Mouse (Mus musculus) heart, embryonic 11.5 days (tissue): ENCODE measurements at regions not wholly inside any gene's neighbourhood (a gene's known extent, or its start where the extent isn't known, plus 50 kb on each side); places are given as distances from the start of the nearest gene placed in this dataset.

Source experiments
- ATAC-seq: fragments of 200-750 bp; cut with Nextera tagmentation; replicated peaks from 2 replicates; pipeline ENCODE4 v1.8.0; 2017; ENCODE audit warnings: moderate library complexity; ENCODE audit not compliant: insufficient number of reproducible peaks, low FRiP score, low TSS enrichment
- H3K27ac ChIP-seq: fragments of 300-500 bp; sonication (generic); 2 replicates; pipeline ENCODE4 v1.5.1; 2014; ENCODE audit warnings: mild to moderate bottlenecking, low read depth, low read length
- H3K27me3 ChIP-seq: fragments of 300-500 bp; sonication (generic); 2 replicates; pipeline ENCODE4 v1.6.1; 2014; ENCODE audit warnings: mild to moderate bottlenecking, low read length, mixed read lengths; ENCODE audit not compliant: control insufficient read depth, insufficient read depth
- H3K36me3 ChIP-seq: fragments of 300-500 bp; sonication (generic); 2 replicates; pipeline ENCODE4 v1.6.1; 2014; ENCODE audit warnings: mild to moderate bottlenecking, low read length, moderate library complexity, mixed read lengths; ENCODE audit not compliant: control insufficient read depth, insufficient read depth
- H3K4me1 ChIP-seq: fragments of 300-500 bp; sonication (generic); 2 replicates; pipeline ENCODE4 v1.6.1; 2014; ENCODE audit warnings: low read length; ENCODE audit not compliant: control insufficient read depth, insufficient read depth
- H3K4me2 ChIP-seq: fragments of 300-500 bp; sonication (generic); 2 replicates; pipeline ENCODE4 v1.6.1; 2014; ENCODE audit warnings: mild to moderate bottlenecking, moderate library complexity
- H3K4me3 ChIP-seq: fragments of 300-500 bp; sonication (generic); 2 replicates; pipeline ENCODE4 v1.5.1; 2014; ENCODE audit warnings: low read depth, low read length
- H3K9ac ChIP-seq: fragments of 300-500 bp; sonication (generic); 2 replicates; pipeline ENCODE4 v1.6.1; 2014; ENCODE audit warnings: mild to moderate bottlenecking, low read depth, low read length, moderate library complexity
- H3K9me3 ChIP-seq: fragments of 300-500 bp; sonication (generic); replicated peaks from 2 replicates; pipeline ENCODE4 v1.6.1; 2016; ENCODE audit warnings: low read length; ENCODE audit not compliant: control insufficient read depth
- WGBS: fragments of 180-500 bp; shearing (Covaris S2); extraction: QIAGEN DNeasy Blood & Tissue Kit; methylation state at CpG from one replicate; pipeline ENCODE4 v1.1.7; 2014; ENCODE audit not compliant: insufficient replicate concordance; 5-methylcytosine and 5-hydroxymethylcytosine counted together

GRCm38 (mm10) chr6:4436439-4436838 lies 68.2 kb upstream of the Col1a2 start:
- Histone ChIP-seq H3K9me3 (no peaks in the 10 kb centered on the region), H3K4me2 (no peak overlapping the region), H3K27me3 (no peaks in the 10 kb centered on the region), H3K4me3 (no peak overlapping the region), H3K36me3 (no peaks in the 10 kb centered on the region), H3K9ac (no peak overlapping the region), H3K27ac (no peak overlapping the region), H3K4me1 (no peaks in the 10 kb centered on the region)
- 65% methylated on average over 4 of the region's 4 CpGs for WGBS
- ATAC-seq: no peak

GRCm38 (mm10) chr6:4436874-4437273 lies 67.7 kb upstream of the Col1a2 start:
- H3K36me3 ChIP-seq: no peaks in the 10 kb centered on the region
- no peak overlapping the region for H3K4me2 ChIP-seq
- no peak overlapping the region for H3K27ac ChIP-seq
- H3K4me1 ChIP-seq: no peaks in the 10 kb centered on the region
- H3K9me3 ChIP-seq: no peaks in the 10 kb centered on the region
- no peaks in the 10 kb centered on the region for H3K27me3 ChIP-seq
- no peak overlapping the region for H3K4me3 ChIP-seq
- WGBS: 60% methylated on average over 1 of the region's 1 CpGs
- no peak for ATAC-seq
- H3K9ac ChIP-seq: no peak overlapping the region

GRCm38 (mm10) chr6:4441618-4442167 lies 62.9 kb upstream of the Col1a2 start:
- WGBS: 58% methylated on average over 4 of the region's 4 CpGs
- Histone ChIP-seq H3K9ac (no peak overlapping the region), H3K36me3 (no peaks in the 10 kb centered on the region), H3K4me2 (no peak overlapping the region), H3K4me1 (no peaks in the 10 kb centered on the region), H3K27me3 (no peaks in the 10 kb centered on the region), H3K9me3 (no peaks in the 10 kb centered on the region), H3K27ac (no peak overlapping the region), H3K4me3 (no peak overlapping the region)
- ATAC-seq: no peak

GRCm38 (mm10) chr6:4445906-4446305 lies 58.7 kb upstream of the Col1a2 start:
- no peak overlapping the region for H3K27ac ChIP-seq
- no peaks in the 10 kb centered on the region for H3K4me1 ChIP-seq
- H3K4me3 ChIP-seq: no peak overlapping the region
- H3K9ac ChIP-seq: no peak overlapping the region
- no peaks in the 10 kb centered on the region for H3K27me3 ChIP-seq
- WGBS: 48% methylated on average over 1 of the region's 1 CpGs
- no peaks in the 10 kb centered on the region for H3K36me3 ChIP-seq
- no peaks in the 10 kb centered on the region for H3K9me3 ChIP-seq
- ATAC-seq: no peak
- H3K4me2 ChIP-seq: no peak overlapping the region

GRCm38 (mm10) chr6:4451227-4451626 lies 53.4 kb upstream of the Col1a2 start:
- no peak overlapping the region for H3K27ac ChIP-seq
- no peak overlapping the region for H3K4me3 ChIP-seq
- H3K9me3 ChIP-seq: no peaks in the 10 kb centered on the region
- H3K27me3 ChIP-seq: no peaks in the 10 kb centered on the region
- H3K36me3 ChIP-seq: no peaks in the 10 kb centered on the region
- 80% methylated on average over 2 of the region's 2 CpGs for WGBS
- H3K4me2 ChIP-seq: no peak overlapping the region
- ATAC-seq: no peak
- no peak overlapping the region for H3K9ac ChIP-seq
- peaks cover 6% of the 10 kb centered on the region; the same call in 1 of the 2 replicates for H3K4me1 ChIP-seq
